Mouse (Mus musculus) MEL (cell line): ENCODE data around the gene Nid1. TPM values are rescaled to one million over a fixed set of nuclear protein-coding genes. Genes with fewer than 3 reads are reported as not detected.

Source experiments
- DNase-seq: peaks from one replicate; pipeline ENCODE4 v3.0.0; 2011; ENCODE audit warnings: low read depth, low spot score
- H3K27ac ChIP-seq: 2 replicates; pipeline ENCODE4 v1.5.1; 2012; ENCODE audit warnings: low read depth, mild to moderate bottlenecking, control low read depth, low read length, moderate library complexity; ENCODE audit not compliant: control insufficient read depth
- H3K27me3 ChIP-seq, 2 experiments: fragments of 150-350 bp in 1 of 2; sonication (generic) in 1 of 2; 2 replicates each; pipeline ENCODE4 v1.6.1; 2012; ENCODE audit warnings: low read length in 2 of 2, mild to moderate bottlenecking in 2 of 2, improper control_type of control experiment in 1 of 2, moderate library complexity in 1 of 2; ENCODE audit not compliant: insufficient read depth in 2 of 2, control insufficient read depth in 1 of 2
- H3K36me3 ChIP-seq, 2 experiments: 2 replicates each; pipeline ENCODE4 v1.6.1; 2012 to 2014; ENCODE audit warnings: low read length in 2 of 2, improper control_type of control experiment in 1 of 2, inconsistent platforms in 1 of 2, mild to moderate bottlenecking in 1 of 2; ENCODE audit not compliant: insufficient read depth in 2 of 2, control insufficient read depth in 1 of 2
- H3K4me1 ChIP-seq, 2 experiments: fragments of 150-350 bp in 1 of 2; sonication (generic) in 1 of 2; 2 replicates each; pipeline ENCODE4 v1.6.1; 2012; ENCODE audit warnings: low read length in 2 of 2, improper control_type of control experiment in 1 of 2, mild to moderate bottlenecking in 1 of 2; ENCODE audit not compliant: insufficient read depth in 2 of 2, control insufficient read depth in 1 of 2
- H3K4me3 ChIP-seq, 2 experiments: fragments of 150-350 bp in 1 of 2; sonication (generic) in 1 of 2; 2 replicates each; pipeline ENCODE4 v1.5.1; 2012; ENCODE audit warnings: low read depth in 2 of 2, low read length in 2 of 2, mild to moderate bottlenecking in 2 of 2, moderate library complexity in 2 of 2, control low read depth in 1 of 2, improper control_type of control experiment in 1 of 2; ENCODE audit not compliant: control insufficient read depth in 1 of 2, insufficient read depth in 1 of 2
- H3K79me2 ChIP-seq: 2 replicates; pipeline ENCODE4 v1.6.1; 2012; ENCODE audit warnings: mild to moderate bottlenecking, low read length, moderate library complexity; ENCODE audit not compliant: control insufficient read depth, poor library complexity, insufficient read depth
- H3K9ac ChIP-seq: 2 replicates; pipeline ENCODE4 v1.6.1; 2012; ENCODE audit warnings: low read depth, mild to moderate bottlenecking, control low read depth, low read length, moderate library complexity; ENCODE audit not compliant: control insufficient read depth, poor library complexity, severe bottlenecking
- H3K9me3 ChIP-seq: fragments of 150-350 bp; sonication (generic); replicated peaks from 2 replicates; pipeline ENCODE4 v1.6.1; 2012; ENCODE audit warnings: mild to moderate bottlenecking, low read length, improper control_type of control experiment, moderate library complexity; ENCODE audit not compliant: insufficient read depth
- BHLHE40 ChIP-seq: IDR thresholded peaks from 2 replicates; pipeline ENCODE4 v1.6.1; 2012; ENCODE audit warnings: low read depth, mild to moderate bottlenecking, inconsistent platforms, low read length, improper control_type of control experiment, borderline replicate concordance
- CHD1 ChIP-seq: IDR thresholded peaks from 2 replicates; pipeline ENCODE4 v1.6.1; 2012; ENCODE audit warnings: low read depth, mild to moderate bottlenecking, inconsistent platforms, low read length, improper control_type of control experiment
- CHD2 ChIP-seq: IDR thresholded peaks from 2 replicates; pipeline ENCODE4 v1.6.1; 2011; ENCODE audit warnings: low read length, improper control_type of control experiment
- CTCF ChIP-seq, 3 experiments: IDR thresholded peaks in 2 of 3; conservative IDR thresholded peaks in 1 of 3; 2 replicates each; pipeline ENCODE4 v1.5.1; 2011 to 2012; ENCODE audit warnings: low read length in 3 of 3, low read depth in 2 of 3, mild to moderate bottlenecking in 2 of 3, improper control_type of control experiment in 1 of 3, inconsistent platforms in 1 of 3, mixed read lengths in 1 of 3, moderate library complexity in 1 of 3; ENCODE audit not compliant: control insufficient read depth in 1 of 3, insufficient read depth in 1 of 3, poor library complexity in 1 of 3, severe bottlenecking in 1 of 3
- ETS1 ChIP-seq: IDR thresholded peaks from 2 replicates; pipeline ENCODE4 v1.6.1; 2012; ENCODE audit warnings: low read depth, mild to moderate bottlenecking, inconsistent platforms, low read length, improper control_type of control experiment, moderate library complexity
- KAT2A ChIP-seq: conservative IDR thresholded peaks from 2 replicates; pipeline ENCODE4 v1.6.1; 2012; ENCODE audit warnings: low read depth, low read length, improper control_type of control experiment, inconsistent platforms
- MAZ ChIP-seq: IDR thresholded peaks from 2 replicates; pipeline ENCODE4 v1.6.1; 2012; ENCODE audit warnings: low read depth, mild to moderate bottlenecking, inconsistent platforms, low read length, improper control_type of control experiment
- MYC ChIP-seq: IDR thresholded peaks from 2 replicates; pipeline ENCODE4 v1.6.1; 2011; ENCODE audit warnings: low read depth, mild to moderate bottlenecking, low read length, improper control_type of control experiment, moderate library complexity
- POLR2A ChIP-seq, 2 experiments: IDR thresholded peaks; 2 replicates each; pipeline ENCODE4 v1.6.1; 2011 to 2012; ENCODE audit warnings: low read length in 2 of 2, mild to moderate bottlenecking in 2 of 2, control low read depth in 1 of 2, improper control_type of control experiment in 1 of 2, low read depth in 1 of 2, moderate library complexity in 1 of 2; ENCODE audit not compliant: control insufficient read depth in 1 of 2, insufficient read depth in 1 of 2, poor library complexity in 1 of 2
- POLR2AphosphoS2 ChIP-seq: IDR thresholded peaks from 2 replicates; pipeline ENCODE4 v1.6.1; 2011; ENCODE audit warnings: low read length, improper control_type of control experiment
- POLR2AphosphoS5 ChIP-seq: IDR thresholded peaks from 2 replicates; pipeline ENCODE4 v1.6.1; 2012; ENCODE audit warnings: low read depth, borderline replicate concordance, mild to moderate bottlenecking, inconsistent platforms, low read length, moderate library complexity, mixed read lengths
- RAD21 ChIP-seq: IDR thresholded peaks from 2 replicates; pipeline ENCODE4 v1.6.1; 2011; ENCODE audit warnings: mild to moderate bottlenecking, low read depth, low read length, improper control_type of control experiment
- SIN3A ChIP-seq: IDR thresholded peaks from 2 replicates; pipeline ENCODE4 v1.6.1; 2012; ENCODE audit warnings: low read length, improper control_type of control experiment, inconsistent platforms
- SMC3 ChIP-seq: IDR thresholded peaks from 2 replicates; pipeline ENCODE4 v1.6.1; 2011; ENCODE audit warnings: low read depth, low read length, improper control_type of control experiment
- USF1 ChIP-seq: IDR thresholded peaks from 2 replicates; pipeline ENCODE4 v1.6.1; 2014; ENCODE audit warnings: low read depth, mild to moderate bottlenecking, inconsistent platforms, low read length, improper control_type of control experiment, moderate library complexity
- ZC3H11A ChIP-seq: IDR thresholded peaks from 2 replicates; pipeline ENCODE4 v1.6.1; 2012; ENCODE audit warnings: low read depth, mild to moderate bottlenecking, inconsistent platforms, low read length, improper control_type of control experiment
- ZMIZ1 ChIP-seq: IDR thresholded peaks from 2 replicates; pipeline ENCODE4 v1.6.1; 2012; ENCODE audit warnings: low read depth, mild to moderate bottlenecking, inconsistent platforms, low read length, improper control_type of control experiment, moderate library complexity
- ZNF384 ChIP-seq: IDR thresholded peaks from 2 replicates; pipeline ENCODE4 v1.6.1; 2012; ENCODE audit warnings: low read depth, mild to moderate bottlenecking, inconsistent platforms, low read length, improper control_type of control experiment
- polyA plus RNA-seq, 2 experiments: library from polyadenylated mRNA; stranded (reverse) in 1 of 2; unstranded in 1 of 2; fragments of >175 nt in 1 of 2; fragments of >200 nt in 1 of 2; gene quantifications; 2 replicates each; pipeline versions ENCODE4 v1.2.1 to v1.2.4; 2012; ENCODE audit warnings: low replicate concordance in 2 of 2, low read depth in 1 of 2; ENCODE audit not compliant: insufficient read length in 2 of 2, insufficient read depth in 1 of 2, missing spikeins in 1 of 2
- total RNA-seq: library from RNA; depleted of rRNA; stranded (reverse); fragments of 300-350 nt; gene quantifications from 2 replicates; pipeline ENCODE4 v1.2.3, GENCODE M21; 2012

The Nid1 gene
- total and polyA plus RNA-seq, 3 experiments = not detected

DNA sequence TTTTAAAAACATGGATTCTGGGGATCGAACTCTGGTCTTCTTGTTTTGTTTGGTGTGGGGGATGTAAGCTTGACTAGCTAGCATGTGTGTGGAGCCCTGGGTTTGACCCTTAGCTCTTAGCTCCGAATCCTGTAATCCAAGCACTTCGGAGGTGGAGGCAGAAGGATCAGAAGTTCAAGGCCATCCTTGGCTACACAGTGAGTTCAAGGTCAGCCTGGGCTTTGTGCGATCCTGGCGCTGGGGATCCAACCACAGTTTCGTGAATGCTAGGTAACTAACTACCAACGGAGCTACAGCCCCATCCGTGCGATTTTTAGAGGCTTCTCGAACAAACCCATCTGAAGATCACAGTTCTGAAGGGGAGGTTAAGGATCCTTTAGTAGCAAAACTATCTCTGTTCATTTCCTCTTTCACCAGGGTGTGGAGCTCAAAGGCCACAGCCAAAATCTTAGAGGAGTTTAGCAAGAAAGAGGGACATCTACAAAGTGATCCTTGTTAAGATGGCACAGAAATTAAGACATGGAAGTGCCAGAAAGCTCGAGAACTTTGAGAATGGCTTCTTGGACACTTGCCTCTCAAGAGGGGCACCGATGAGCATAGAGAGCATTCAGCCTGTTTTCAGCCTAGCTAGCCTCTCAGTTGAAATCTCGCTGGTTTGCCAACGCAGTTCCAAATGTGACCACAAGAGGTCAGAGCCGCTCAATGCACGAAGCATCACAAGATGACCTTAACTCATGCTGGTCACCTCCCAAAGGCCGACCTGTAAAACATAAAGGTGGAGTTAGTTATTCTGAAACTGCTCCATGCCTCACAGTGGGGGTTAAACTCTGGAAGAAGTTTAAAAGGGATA, 79.2 kb downstream of the Nid1 start:
- Histone ChIP-seq H3K36me3 (peaks cover 0 to 5% of the 10 kb centered on the region in 2 experiments; a peak in 1 of 4 replicates), H3K4me1 (peaks cover 0 to 3% of the 10 kb centered on the region in 2 experiments; a peak in 2 of 4 replicates), H3K79me2 (no peaks in the 10 kb centered on the region), H3K4me3 (peak overlapping the region; percentile 29 to 31; a peak in 3 of 4 replicates), H3K9me3 (no peaks in the 10 kb centered on the region), H3K9ac (peak overlapping the region; percentile 46), H3K27ac (no peak overlapping the region), H3K27me3 (no peaks in the 10 kb centered on the region)
- TF ChIP-seq RAD21 = peak; percentile 75
- no peak for TF ChIP-seq ETS1
- peak; percentile 90 for TF ChIP-seq ZC3H11A
- 0 out of 2 replicates have a peak, but pooled peaks have one; percentile 7 for TF ChIP-seq BHLHE40
- 0 out of 2 replicates have a peak, but pooled peaks have one; percentile 31 for TF ChIP-seq SIN3A
- peak; percentile 87 for TF ChIP-seq SMC3
- TF ChIP-seq POLR2AphosphoS2 = no peak
- peak; percentile 77 to 99 (median 93) for TF ChIP-seq CTCF (IDR thresholded peaks at IDR 0.05 in 2 of 3, conservative IDR thresholded peaks at IDR 0.05 in 1 of 3; ENCODE audit: control insufficient read depth in 1 of 3, insufficient read depth in 1 of 3, low read depth in 2 of 3, low read length in 3 of 3, poor library complexity in 1 of 3, severe bottlenecking in 1 of 3)
- peak; percentile 82 for DNase-seq

DNA sequence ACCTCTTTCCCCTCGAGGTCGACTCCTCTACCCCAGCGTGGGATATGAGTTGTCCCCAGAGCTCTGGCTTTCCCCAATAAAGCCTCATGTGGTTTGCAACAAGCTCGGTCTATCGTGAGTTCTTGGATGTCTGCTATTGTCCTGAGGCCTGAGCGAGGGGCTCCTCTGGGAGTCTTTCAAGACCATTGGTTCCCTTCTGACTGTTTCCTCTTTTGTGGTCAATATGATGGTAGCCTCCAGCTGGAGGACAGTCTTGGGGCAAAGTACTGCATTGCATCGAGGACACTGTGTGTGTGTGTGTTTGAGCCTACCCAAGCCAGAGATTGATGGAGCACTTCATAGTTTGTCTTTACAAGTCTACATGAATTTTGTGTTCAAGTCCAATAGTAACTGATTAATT, 80.8 kb downstream of the Nid1 start:
- H3K27ac ChIP-seq = no peak overlapping the region
- H3K4me3 ChIP-seq = no peak overlapping the region
- H3K9ac ChIP-seq = no peak overlapping the region
- no peaks in the 10 kb centered on the region for H3K36me3 ChIP-seq
- H3K79me2 ChIP-seq = no peaks in the 10 kb centered on the region
- no peak for DNase-seq
- no peaks in the 10 kb centered on the region for H3K9me3 ChIP-seq
- H3K27me3 ChIP-seq = no peaks in the 10 kb centered on the region
- TF ChIP-seq ZNF384 = no peak
- no peak for TF ChIP-seq POLR2AphosphoS2
- no peak for TF ChIP-seq KAT2A
- no peak for TF ChIP-seq ZMIZ1
- no peak for TF ChIP-seq USF1
- TF ChIP-seq POLR2AphosphoS5 = no peak
- TF ChIP-seq MYC = no peak
- no peak for TF ChIP-seq MAZ
- TF ChIP-seq SMC3 = no peak
- TF ChIP-seq CHD1 = no peak
- TF ChIP-seq POLR2A (IDR thresholded peaks at IDR 0.05; ENCODE audit: control insufficient read depth in 1 of 2, insufficient read depth in 1 of 2, low read depth in 1 of 2, low read length in 2 of 2, poor library complexity in 1 of 2) = no peak
- TF ChIP-seq CHD2 = no peak
- no peaks in the 10 kb centered on the region for H3K4me1 ChIP-seq
